Mouse (Mus musculus) cerebellum, adult 2 months (tissue): ENCODE results near the gene Arhgap45.

Experiments used
- CTCF ChIP-seq: fragments of 200-500 bp; IDR thresholded peaks from 2 replicates; pipeline ENCODE4 v1.5.1; 2011; ENCODE audit warnings: low read depth, mild to moderate bottlenecking, control low read depth, low read length, moderate library complexity, borderline replicate concordance; ENCODE audit not compliant: insufficient read depth
- POLR2A ChIP-seq: fragments of 200-500 bp; IDR thresholded peaks from 2 replicates; pipeline ENCODE4 v1.6.1; 2011; ENCODE audit warnings: low read length, control low read depth, borderline replicate concordance; ENCODE audit not compliant: insufficient read depth

GRCm38 (mm10) chr10:80022164-80022563, 5.7 kb downstream of the Arhgap45 start:
- no peak for TF ChIP-seq CTCF
- TF ChIP-seq POLR2A: no peak
